Mouse (Mus musculus): ENCODE measurements around the gene Il21. TPM values are rescaled to one million over a fixed set of nuclear protein-coding genes. Genes with fewer than 3 reads are reported as not detected.

Il21 gene
- polyA plus RNA-seq, 1 experiment from 2014 or later = not detected

GRCm38 (mm10) chr3:37185534-37185933 is 46.9 kb downstream of the Il21 start:
- WGBS = 80% methylated on average over 1 of the region's 1 CpGs
- ATAC-seq (ENCODE audit: insufficient number of reproducible peaks, insufficient read depth, low FRiP score, low TSS enrichment, low read depth) = no peak
- no peak overlapping the region for H3K9ac ChIP-seq
- peaks cover 10% of the 10 kb centered on the region for H3K4me1 ChIP-seq
- no peaks in the 10 kb centered on the region for H3K27me3 ChIP-seq
- H3K27ac ChIP-seq = no peak overlapping the region
- H3K9me3 ChIP-seq = no peaks in the 10 kb centered on the region
- H3K4me3 ChIP-seq = no peak overlapping the region
- H3K36me3 ChIP-seq = no peaks in the 10 kb centered on the region
- H3K4me2 ChIP-seq = no peak overlapping the region

DNA sequence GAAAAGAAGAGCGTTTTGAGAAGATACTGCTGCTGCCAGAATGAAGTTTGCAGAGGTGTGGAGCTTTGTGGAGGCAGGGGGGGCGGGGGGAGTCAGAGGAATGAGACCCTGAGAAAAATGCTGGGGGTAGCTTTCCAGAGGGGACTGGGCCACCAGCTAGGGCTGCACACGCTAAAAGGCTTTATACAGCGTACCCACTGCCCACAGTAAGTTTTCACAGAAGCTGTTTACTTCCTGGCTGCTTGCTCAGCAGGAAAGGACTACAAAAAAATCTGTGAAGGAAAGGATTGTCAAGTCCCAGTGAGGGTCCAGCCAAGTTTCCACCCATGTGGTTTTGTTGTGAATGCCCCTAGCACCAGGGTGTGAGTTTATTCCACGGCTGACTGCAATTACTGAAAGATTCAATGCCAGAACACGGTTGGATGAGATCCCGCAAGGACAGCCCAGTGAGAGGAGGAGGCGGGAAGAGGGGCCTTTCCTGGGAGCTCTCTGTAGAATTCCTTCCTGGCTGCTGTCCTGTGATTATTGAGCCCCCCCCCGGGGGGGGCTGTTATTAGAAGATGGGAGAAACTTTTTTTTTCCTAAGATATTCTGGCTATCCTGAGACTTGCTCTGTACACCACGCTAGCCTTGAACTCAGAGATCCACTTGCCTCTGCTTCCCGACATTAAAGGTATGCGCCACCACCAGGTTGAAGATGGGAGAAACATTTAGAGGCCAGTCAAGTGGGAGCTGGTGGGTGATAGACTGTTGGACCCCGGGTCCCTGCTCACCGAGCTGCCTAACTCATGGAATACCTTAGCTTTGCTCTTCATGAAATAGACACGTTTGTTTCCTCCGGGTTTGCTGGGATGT is 49.8 kb downstream of the Il21 start:
- peaks cover 10% of the 10 kb centered on the region for H3K4me1 ChIP-seq
- no peak overlapping the region for H3K4me3 ChIP-seq
- no peak overlapping the region for H3K9ac ChIP-seq
- H3K36me3 ChIP-seq = no peaks in the 10 kb centered on the region
- H3K27ac ChIP-seq = no peak overlapping the region
- WGBS = 53% methylated on average over 16 of the region's 16 CpGs
- no peak overlapping the region for H3K4me2 ChIP-seq
- no peaks in the 10 kb centered on the region for H3K27me3 ChIP-seq
- H3K9me3 ChIP-seq = no peaks in the 10 kb centered on the region
- no peak for ATAC-seq (ENCODE audit: insufficient number of reproducible peaks, insufficient read depth, low FRiP score, low TSS enrichment, low read depth)

- no peak overlapping the region for H3K9ac ChIP-seq
- no peak for ATAC-seq (ENCODE audit: insufficient number of reproducible peaks, insufficient read depth, low FRiP score, low TSS enrichment, low read depth)
- no peaks in the 10 kb centered on the region for H3K36me3 ChIP-seq
- no peak overlapping the region for H3K4me2 ChIP-seq
- no peak overlapping the region for H3K27ac ChIP-seq
- H3K9me3 ChIP-seq = no peaks in the 10 kb centered on the region
- H3K4me3 ChIP-seq = no peak overlapping the region
- peaks cover 10% of the 10 kb centered on the region for H3K4me1 ChIP-seq
- no peaks in the 10 kb centered on the region for H3K27me3 ChIP-seq
- WGBS = 10% methylated on average over 2 of the region's 2 CpGs
Observed at GRCm38 (mm10) chr3:37181041-37181440, 51.4 kb downstream of the Il21 start.

GRCm38 (mm10) chr3:37180039-37180743 is 52.2 kb downstream of the Il21 start:
- WGBS = 75% methylated on average over 12 of the region's 12 CpGs
- Histone ChIP-seq H3K27ac (no peak overlapping the region), H3K4me2 (no peak overlapping the region), H3K4me3 (no peak overlapping the region), H3K4me1 (peaks cover 10% of the 10 kb centered on the region), H3K9ac (no peak overlapping the region), H3K9me3 (no peaks in the 10 kb centered on the region), H3K27me3 (no peaks in the 10 kb centered on the region), H3K36me3 (no peaks in the 10 kb centered on the region)
- ATAC-seq (ENCODE audit: insufficient number of reproducible peaks, insufficient read depth, low FRiP score, low TSS enrichment, low read depth) = no peak

DNA sequence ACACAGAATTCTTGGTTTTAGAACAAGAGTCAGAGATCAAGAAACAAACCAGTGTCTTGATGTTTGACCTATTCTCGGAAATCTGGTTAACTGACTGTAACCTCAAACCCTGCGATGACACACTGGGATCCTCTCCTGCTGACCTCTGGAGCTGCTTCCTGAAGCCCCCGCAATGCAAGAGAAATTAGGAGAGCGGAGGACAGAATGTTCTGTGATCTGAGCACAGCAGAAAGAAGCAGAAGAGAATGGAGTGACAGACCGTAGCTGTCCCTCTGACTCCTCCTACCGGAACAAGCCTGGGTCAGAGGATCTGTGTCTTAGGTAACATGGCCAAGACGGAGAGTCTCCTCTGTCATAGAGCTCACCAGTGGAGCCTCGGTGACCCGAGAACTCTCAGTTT is 53.0 kb downstream of the Il21 start:
- Histone ChIP-seq H3K27me3 (no peaks in the 10 kb centered on the region), H3K9me3 (no peaks in the 10 kb centered on the region), H3K4me1 (peaks cover 10% of the 10 kb centered on the region), H3K36me3 (no peaks in the 10 kb centered on the region), H3K4me3 (no peak overlapping the region), H3K27ac (no peak overlapping the region), H3K4me2 (no peak overlapping the region), H3K9ac (no peak overlapping the region)
- 90% methylated on average over 9 of the region's 9 CpGs for WGBS
- ATAC-seq (ENCODE audit: insufficient number of reproducible peaks, insufficient read depth, low FRiP score, low TSS enrichment, low read depth) = no peak

DNA sequence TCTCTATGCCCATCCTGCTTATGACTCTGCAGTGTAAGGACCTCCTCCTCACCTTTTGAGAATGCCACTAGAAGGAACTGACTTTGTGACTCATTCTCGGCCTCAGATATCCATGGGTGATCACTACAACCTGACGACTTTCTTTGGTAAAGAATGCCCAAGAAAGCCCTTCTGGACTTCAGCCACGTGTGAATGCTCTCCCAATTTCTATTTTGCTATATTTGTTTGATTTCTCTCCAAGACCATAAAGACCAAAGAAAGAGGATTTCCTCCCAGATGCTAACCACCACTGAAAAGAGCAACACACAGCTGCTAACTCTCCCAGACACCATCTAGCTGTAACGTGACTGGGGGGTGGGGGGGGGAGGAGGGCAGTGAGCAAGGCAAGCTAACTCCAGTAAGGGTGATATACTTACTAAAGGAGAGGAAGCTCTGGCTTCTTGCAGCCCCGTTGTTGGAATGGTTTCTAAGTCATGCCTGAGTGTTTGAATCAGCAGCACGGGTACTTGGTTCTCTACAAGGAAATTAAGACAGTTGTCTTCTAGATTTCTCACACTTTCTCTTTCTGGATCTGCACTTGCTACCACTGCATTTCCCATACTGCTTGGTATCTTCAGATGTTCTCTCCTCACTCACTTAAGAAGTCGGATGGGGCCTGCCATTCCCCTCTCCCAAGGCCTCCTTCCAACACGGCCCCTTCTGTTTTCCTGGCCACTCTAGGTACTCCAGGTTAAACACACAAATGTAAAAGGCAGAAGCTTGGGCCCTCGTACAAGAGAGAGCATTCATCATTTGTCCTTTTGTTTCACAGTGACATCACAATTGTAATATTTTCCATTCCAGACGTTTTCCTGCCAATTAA is 57.5 kb downstream of the Il21 start:
- no peak overlapping the region for H3K4me2 ChIP-seq
- no peaks in the 10 kb centered on the region for H3K4me1 ChIP-seq
- H3K9me3 ChIP-seq = no peaks in the 10 kb centered on the region
- no peak overlapping the region for H3K4me3 ChIP-seq
- H3K27me3 ChIP-seq = no peaks in the 10 kb centered on the region
- no peak for ATAC-seq (ENCODE audit: insufficient number of reproducible peaks, insufficient read depth, low FRiP score, low TSS enrichment, low read depth)
- WGBS = 71% methylated on average over 10 of the region's 10 CpGs
- no peaks in the 10 kb centered on the region for H3K36me3 ChIP-seq
- H3K9ac ChIP-seq = no peak overlapping the region
- H3K27ac ChIP-seq = no peak overlapping the region

- Histone ChIP-seq H3K27me3 (no peaks in the 10 kb centered on the region), H3K9me3 (no peaks in the 10 kb centered on the region), H3K36me3 (no peaks in the 10 kb centered on the region), H3K9ac (no peak overlapping the region), H3K27ac (no peak overlapping the region; the same call in 1 of the 2 replicates), H3K4me3 (no peak overlapping the region), H3K4me2 (no peak overlapping the region), H3K4me1 (no peaks in the 10 kb centered on the region)
- no peak for ATAC-seq (ENCODE audit: insufficient number of reproducible peaks, insufficient read depth, low FRiP score, low TSS enrichment, low read depth)
- WGBS = 66% methylated on average over 8 of the region's 8 CpGs
Observed at GRCm38 (mm10) chr3:37173285-37173684, 59.2 kb downstream of the Il21 start.

Small RNAs within 50 kb of the gene (microRNA-seq; reads per million reads assigned to microRNA genes)
- not detected for gene Gm24169

Other genes with a start within 250 kb of the Il21 start
- gene Adad1, start 169.1 kb downstream of the Il21 start, polyA plus RNA-seq (2015; fragmentation: Nextera tagmentation; extraction: Ambion mirVana) = 1.0 and 1.1 TPM in 2 replicates
- 0.41 and 0.69 TPM in 2 replicates for gene Il2, start 106.7 kb downstream of the Il21 start, polyA plus RNA-seq (2015; fragmentation: Nextera tagmentation; extraction: Ambion mirVana)
- 8.9 and 11.1 TPM in 2 replicates for gene Bbs12, start 79.9 kb upstream of the Il21 start, polyA plus RNA-seq (2015; fragmentation: Nextera tagmentation; extraction: Ambion mirVana)
- gene Cetn4, start 80.1 kb upstream of the Il21 start, polyA plus RNA-seq (2015; fragmentation: Nextera tagmentation; extraction: Ambion mirVana) = 3.5 and 4.5 TPM in 2 replicates
- 4.7 and 4.8 TPM in 2 replicates for gene Fgf2, start 115.7 kb upstream of the Il21 start, polyA plus RNA-seq (2015; fragmentation: Nextera tagmentation; extraction: Ambion mirVana)
- gene Spata5, start 187.3 kb upstream of the Il21 start, polyA plus RNA-seq (2015; fragmentation: Nextera tagmentation; extraction: Ambion mirVana) = 42.8 and 47.0 TPM in 2 replicates
- gene Nudt6, start 187.6 kb upstream of the Il21 start, polyA plus RNA-seq (2015; fragmentation: Nextera tagmentation; extraction: Ambion mirVana) = 4.7 and 6.5 TPM in 2 replicates

Measured in embryonic facial prominence, embryonic 13.5 days (tissue).